Mouse (Mus musculus): Measurements from ENCODE around the gene Rps6kl1. TPM values are rescaled to one million over a fixed set of nuclear protein-coding genes. Genes with fewer than 3 reads are reported as not detected.

Rps6kl1 gene
- polyA plus RNA-seq, 1 experiment, result 0.36 TPM

- Histone ChIP-seq H3K4me3 (ENCODE audit: insufficient read depth, low read depth, low read length) (no peak overlapping the region), H3K27ac (replicated peaks; ENCODE audit: low read depth, low read length) (no peak overlapping the region), H3K4me1 (ENCODE audit: control insufficient read depth, insufficient read depth, insufficient read length, low read length) (no peaks in the 10 kb centered on the region)
Observed at GRCm38 (mm10) chr12:85135513-85136470, 15.3 kb downstream of the Rps6kl1 start.

DNA sequence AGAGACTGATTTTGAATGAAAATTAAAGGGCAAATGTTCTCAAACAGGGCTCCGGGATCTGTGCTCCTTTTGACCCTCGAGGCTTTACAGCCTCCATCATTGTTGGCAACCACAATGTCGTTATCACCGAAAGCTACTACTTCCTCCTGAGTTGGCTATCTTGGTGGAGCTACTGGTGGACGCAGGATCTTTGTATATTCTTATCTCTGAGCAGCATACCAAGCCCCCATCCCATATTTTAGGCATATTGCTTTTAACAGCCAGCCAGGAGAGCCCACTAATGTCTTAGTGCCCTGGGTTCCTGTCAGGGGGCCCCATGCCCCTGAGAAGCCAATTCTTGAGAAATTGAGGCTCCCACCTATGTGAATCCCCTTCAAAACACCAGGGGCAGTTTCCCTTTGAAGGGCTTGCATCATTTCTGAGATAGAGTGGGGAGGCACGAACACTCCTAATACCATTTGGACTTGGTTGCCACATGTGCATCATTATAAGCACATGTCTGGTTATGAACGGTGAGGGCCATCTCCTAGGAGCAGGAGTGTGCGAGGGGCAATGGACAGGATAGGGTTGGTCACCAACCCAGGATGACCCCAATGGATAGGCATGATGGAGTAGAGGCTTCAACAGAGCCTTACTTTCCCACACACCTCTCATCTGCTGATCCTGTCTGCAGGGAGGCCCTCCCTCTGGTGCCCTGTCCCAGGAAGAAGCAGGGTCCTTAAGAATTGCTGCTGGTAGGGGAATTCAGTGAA lies 16.8 kb downstream of the Rps6kl1 start:
- no peak overlapping the region for H3K27ac ChIP-seq (replicated peaks; ENCODE audit: low read depth, low read length)
- no peaks in the 10 kb centered on the region for H3K4me1 ChIP-seq (ENCODE audit: control insufficient read depth, insufficient read depth, insufficient read length, low read length)

DNA sequence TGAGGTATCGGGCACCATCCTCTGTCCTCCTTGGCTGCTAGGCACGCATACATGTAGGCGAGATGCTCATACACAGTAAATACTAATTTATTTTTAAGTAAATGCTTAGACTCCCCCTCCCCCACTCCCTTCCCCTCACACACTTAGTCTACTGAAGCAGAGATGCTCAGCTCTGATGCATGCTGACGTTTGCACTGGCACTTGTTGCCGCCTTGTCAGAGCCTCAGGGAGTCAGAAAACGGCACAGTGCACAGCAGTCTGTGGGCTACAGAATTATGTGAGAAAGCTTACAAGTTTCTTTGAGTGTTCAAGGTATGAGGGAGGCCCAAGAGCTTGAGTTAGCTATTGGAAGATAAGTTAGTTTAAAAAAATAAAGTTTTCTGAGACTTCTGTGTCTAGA lies 19.7 kb downstream of the Rps6kl1 start:
- no peak overlapping the region for H3K27ac ChIP-seq (replicated peaks; ENCODE audit: low read depth, low read length)
- H3K4me1 ChIP-seq (ENCODE audit: control insufficient read depth, insufficient read depth, insufficient read length, low read length), result no peaks in the 10 kb centered on the region
- H3K4me3 ChIP-seq (ENCODE audit: insufficient read depth, low read depth, low read length), result no peak overlapping the region

More for the DNA sequence above, 16.8 kb downstream of the Rps6kl1 start:
- no peak overlapping the region for H3K4me3 ChIP-seq (ENCODE audit: insufficient read depth, low read depth, low read length)

DNA sequence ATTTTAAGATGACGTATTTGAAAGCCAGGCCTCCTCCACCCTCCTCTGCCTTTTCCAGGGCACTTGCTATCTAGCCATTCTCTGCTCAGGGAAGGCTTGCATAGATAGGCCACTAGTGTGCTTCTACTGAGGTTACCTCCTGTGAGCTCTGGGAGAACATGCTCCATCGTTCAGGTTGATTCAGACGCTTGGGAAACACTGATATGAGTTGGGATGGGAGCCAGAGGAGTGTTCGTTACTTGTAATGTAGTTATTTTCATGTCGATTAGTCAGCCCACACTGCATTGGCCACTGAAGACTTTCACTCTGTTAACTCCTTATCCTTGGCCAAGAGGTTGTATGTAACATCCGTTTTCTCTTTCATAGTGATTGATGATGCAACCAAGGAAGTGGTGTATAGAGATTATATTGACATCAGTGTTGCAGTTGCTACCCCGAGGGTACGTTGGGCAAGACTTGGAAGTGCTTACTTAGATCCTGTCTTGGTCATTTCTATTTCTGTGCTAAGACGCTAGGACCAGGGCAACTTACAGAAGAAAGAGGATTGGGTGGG lies 21.6 kb downstream of the Rps6kl1 start:
- Histone ChIP-seq H3K4me1 (ENCODE audit: control insufficient read depth, insufficient read depth, insufficient read length, low read length) (no peaks in the 10 kb centered on the region), H3K27ac (replicated peaks; ENCODE audit: low read depth, low read length) (no peak overlapping the region)

GRCm38 (mm10) chr12:85126986-85127603 lies 24.0 kb downstream of the Rps6kl1 start:
- Histone ChIP-seq H3K27ac (replicated peaks; ENCODE audit: low read depth, low read length) (no peak overlapping the region), H3K4me1 (ENCODE audit: control insufficient read depth, insufficient read depth, insufficient read length, low read length) (no peaks in the 10 kb centered on the region), H3K4me3 (ENCODE audit: insufficient read depth, low read depth, low read length) (no peak overlapping the region)

More for the DNA sequence above, 21.6 kb downstream of the Rps6kl1 start:
- H3K4me3 ChIP-seq (ENCODE audit: insufficient read depth, low read depth, low read length), result no peak overlapping the region

DNA sequence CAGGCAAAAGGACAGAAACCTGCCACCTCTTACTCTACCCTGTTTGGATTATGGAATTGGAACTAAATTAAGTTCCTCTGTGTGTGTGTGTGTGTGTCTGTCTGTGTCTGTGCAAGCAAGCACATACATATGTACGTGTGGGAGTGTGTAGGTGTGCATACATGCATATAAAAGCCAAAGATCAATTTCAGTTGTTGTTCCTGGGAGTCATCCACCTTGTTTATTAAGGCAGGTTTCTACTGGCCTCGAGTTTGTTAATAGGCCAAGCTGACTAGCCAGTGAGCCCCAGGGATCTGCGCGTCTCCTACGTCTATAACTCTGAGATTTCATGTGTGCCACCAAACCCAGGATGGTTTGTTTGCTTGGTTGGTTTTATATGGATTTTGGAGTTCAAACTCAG lies 26.3 kb downstream of the Rps6kl1 start:
- H3K4me3 ChIP-seq (ENCODE audit: insufficient read depth, low read depth, low read length), result no peak overlapping the region
- H3K4me1 ChIP-seq (ENCODE audit: control insufficient read depth, insufficient read depth, insufficient read length, low read length), result no peaks in the 10 kb centered on the region
- no peak overlapping the region for H3K27ac ChIP-seq (replicated peaks; ENCODE audit: low read depth, low read length)

GRCm38 (mm10) chr12:85123645-85124044 lies 27.4 kb downstream of the Rps6kl1 start:
- H3K4me1 ChIP-seq (ENCODE audit: control insufficient read depth, insufficient read depth, insufficient read length, low read length), result no peaks in the 10 kb centered on the region
- no peak overlapping the region for H3K4me3 ChIP-seq (ENCODE audit: insufficient read depth, low read depth, low read length)
- H3K27ac ChIP-seq (replicated peaks; ENCODE audit: low read depth, low read length), result no peak overlapping the region

- H3K4me1 ChIP-seq (ENCODE audit: control insufficient read depth, insufficient read depth, insufficient read length, low read length), result no peaks in the 10 kb centered on the region
- no peak overlapping the region for H3K4me3 ChIP-seq (ENCODE audit: insufficient read depth, low read depth, low read length)
- no peak overlapping the region for H3K27ac ChIP-seq (replicated peaks; ENCODE audit: low read depth, low read length)
Observed at GRCm38 (mm10) chr12:85123108-85123530, 27.9 kb downstream of the Rps6kl1 start.

GRCm38 (mm10) chr12:85121806-85122459 lies 29.1 kb downstream of the Rps6kl1 start:
- Histone ChIP-seq H3K4me3 (ENCODE audit: insufficient read depth, low read depth, low read length) (no peak overlapping the region), H3K4me1 (ENCODE audit: control insufficient read depth, insufficient read depth, insufficient read length, low read length) (no peaks in the 10 kb centered on the region), H3K27ac (replicated peaks; ENCODE audit: low read depth, low read length) (no peak overlapping the region)

DNA sequence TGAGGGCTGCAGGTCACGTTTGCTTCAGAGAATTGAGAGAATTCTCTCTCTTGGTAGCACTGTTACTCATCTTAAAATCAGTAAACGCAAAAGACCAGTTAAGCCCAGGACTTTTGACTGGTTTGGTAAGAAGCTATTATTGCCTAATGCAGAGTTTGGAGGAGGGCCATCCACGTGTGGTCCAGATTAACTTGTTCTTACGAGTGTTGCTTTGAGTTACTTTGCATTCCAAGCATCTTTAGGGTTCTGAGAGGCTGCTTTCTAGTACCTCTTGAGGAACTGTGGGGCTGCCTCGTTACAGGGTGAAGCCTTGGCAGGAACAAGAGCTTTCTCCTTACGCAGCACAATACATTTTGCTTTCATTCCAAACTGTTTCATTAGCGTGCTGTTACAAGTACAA lies 35.4 kb downstream of the Rps6kl1 start:
- no peak overlapping the region for H3K4me3 ChIP-seq (ENCODE audit: insufficient read depth, low read depth, low read length)
- peaks cover 10% of the 10 kb centered on the region for H3K4me1 ChIP-seq (ENCODE audit: control insufficient read depth, insufficient read depth, insufficient read length, low read length)
- H3K27ac ChIP-seq (replicated peaks; ENCODE audit: low read depth, low read length), result no peak overlapping the region

DNA sequence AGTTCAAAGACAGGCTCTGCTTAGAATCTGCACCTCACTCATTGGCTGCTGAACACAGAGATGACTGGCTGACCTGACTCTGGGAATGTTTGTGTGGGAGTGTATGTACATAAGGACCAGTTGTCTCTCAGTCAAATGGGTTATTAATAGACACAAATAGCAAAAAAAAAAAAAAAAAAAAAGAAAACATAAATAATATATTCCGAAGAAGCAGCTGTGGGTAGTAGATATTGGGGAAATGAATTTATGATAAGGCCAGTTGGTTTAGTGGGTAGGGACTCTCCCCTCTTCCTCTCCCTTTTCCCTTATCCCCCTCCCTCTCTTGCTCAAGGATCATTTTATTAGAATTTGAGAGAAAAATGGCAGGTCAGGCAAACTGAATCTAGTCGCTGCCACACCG lies 37.1 kb downstream of the Rps6kl1 start:
- Histone ChIP-seq H3K4me3 (ENCODE audit: insufficient read depth, low read depth, low read length) (no peak overlapping the region), H3K27ac (replicated peaks; ENCODE audit: low read depth, low read length) (no peak overlapping the region)

GRCm38 (mm10) chr12:85113337-85113736 lies 37.7 kb downstream of the Rps6kl1 start:
- Histone ChIP-seq H3K4me3 (ENCODE audit: insufficient read depth, low read depth, low read length) (no peak overlapping the region), H3K4me1 (ENCODE audit: control insufficient read depth, insufficient read depth, insufficient read length, low read length) (peaks cover 14% of the 10 kb centered on the region), H3K27ac (replicated peaks; ENCODE audit: low read depth, low read length) (no peak overlapping the region)

More for the DNA sequence above, 37.1 kb downstream of the Rps6kl1 start:
- H3K4me1 ChIP-seq (ENCODE audit: control insufficient read depth, insufficient read depth, insufficient read length, low read length), result peaks cover 14% of the 10 kb centered on the region

- H3K27ac ChIP-seq (replicated peaks; ENCODE audit: low read depth, low read length), result peak overlapping the region; percentile 97
- peak overlapping the region; percentile 95 for H3K4me3 ChIP-seq (ENCODE audit: insufficient read depth, low read depth, low read length)
- peaks cover 14% of the 10 kb centered on the region for H3K4me1 ChIP-seq (ENCODE audit: control insufficient read depth, insufficient read depth, insufficient read length, low read length)
Observed at GRCm38 (mm10) chr12:85112550-85113251, 38.4 kb downstream of the Rps6kl1 start.

Data from brown adipose tissue, adult 24 weeks (tissue).